14 mouse cellular contexts compared by ENCODE assay signal in genomic region chr6:145950626-145951025, GRCm38 (mm10). TPM values are rescaled to one million over a fixed set of nuclear protein-coding genes. Genes with fewer than 3 reads are reported as not detected.
"Had no signal": no experiment of that assay in that cellular context is flagged by ENCODE, and none has a peak within 500 bp of the region (broad histone marks: within the 10 kb centered on the region; RNA-seq: fewer than 3 reads in every experiment).

No protein-coding gene starts in this region.

- H3K36me3 ChIP-seq: limb, embryonic 10.5 days; liver, embryonic 15.5 days; midbrain, embryonic 15.5 days; neural tube, embryonic 12.5 days had no signal

- H3K9me3 ChIP-seq: limb, embryonic 10.5 days; liver, embryonic 15.5 days; midbrain, embryonic 15.5 days; neural tube, embryonic 12.5 days had no signal

- H3K9ac ChIP-seq: liver, embryonic 15.5 days; midbrain, embryonic 15.5 days; neural tube, embryonic 12.5 days had no signal

- ATAC-seq: lung, postnatal 0 days; midbrain, embryonic 15.5 days had no signal

- H3K4me1 ChIP-seq: liver, embryonic 15.5 days; midbrain, embryonic 15.5 days had no signal

- H3K4me3 ChIP-seq: left cerebral cortex, adult 2 months; limb, embryonic 10.5 days; liver, embryonic 15.5 days; midbrain, embryonic 15.5 days; neural tube, embryonic 12.5 days had no signal

- DNase-seq: kidney, postnatal 25 days; lung, adult 2 months; lung, postnatal 36 days; spleen, adult 18-20 months; thymus, adult 18-20 months; thymus, postnatal 25 days had no signal

- H3K27me3 ChIP-seq: liver, embryonic 15.5 days; midbrain, embryonic 15.5 days; neural tube, embryonic 12.5 days had no signal

- H3K27ac ChIP-seq: left cerebral cortex, adult 2 months; limb, embryonic 10.5 days; liver, embryonic 15.5 days; midbrain, embryonic 15.5 days; neural tube, embryonic 12.5 days had no signal

- H3K4me2 ChIP-seq: liver, embryonic 11.5 days; liver, embryonic 15.5 days; midbrain, embryonic 15.5 days; neural tube, embryonic 12.5 days had no signal

RNA-seq across cellular contexts. Expression of gene Sspn, which starts 19.2 kb away (rescaled TPM):
- total RNA-seq: megakaryocyte progenitor cell, adult 5-6 weeks had no signal
